ENCODE assay signal across 9 mouse cellular contexts in the genomic region with DNA sequence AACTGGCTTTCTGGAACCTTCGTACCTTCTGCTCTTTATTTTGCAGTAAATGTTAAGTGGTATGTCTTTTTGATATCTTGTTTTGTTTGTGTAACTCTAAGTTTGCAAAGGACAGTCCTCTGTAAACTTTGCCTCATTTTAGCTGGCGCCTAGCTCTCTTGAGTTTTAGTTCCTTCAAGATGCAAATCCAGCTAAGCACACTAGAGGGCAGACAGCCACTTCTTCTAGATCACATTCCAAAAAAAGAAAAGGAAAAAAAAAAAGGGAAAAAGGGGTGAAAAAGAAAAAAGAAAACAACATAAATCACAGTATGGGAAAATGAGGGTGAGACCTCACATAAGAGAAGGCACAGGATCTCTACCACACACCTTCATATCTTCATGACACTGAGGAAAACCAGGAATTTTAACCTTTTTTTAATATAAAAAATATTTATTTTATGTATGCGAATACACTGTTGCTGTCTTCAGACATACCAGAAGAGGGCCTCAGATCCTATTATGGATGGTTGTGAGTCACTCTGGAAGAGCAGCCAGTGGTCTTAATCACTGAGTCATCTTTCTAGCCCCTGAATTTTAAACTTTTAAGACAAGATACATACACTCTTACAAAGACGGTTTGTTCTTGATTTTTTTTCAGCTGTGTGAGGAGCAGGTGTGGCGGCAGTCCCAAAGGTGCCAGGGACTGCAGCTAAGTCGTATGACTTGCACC. TPM values are rescaled to one million over a fixed set of nuclear protein-coding genes. Genes with fewer than 3 reads are reported as not detected.
DNase-seq lines count a peak whose midpoint lies in the region; ATAC-seq and TF ChIP-seq lines count a peak whose summit lies in the region.
"Had no signal": no experiment of that assay in that cellular context is flagged by ENCODE, and none has a peak within 500 bp of the region (broad histone marks: within the 10 kb centered on the region; RNA-seq: fewer than 3 reads in every experiment).

No protein-coding gene starts in this region.

- intact Hi-C loops in left cerebral cortex, postnatal 14 days (cut with DNase I): loop anchor here (2.0 kb wide), 3 partner anchors 32 to 72 kb away; a partner anchor contains a TSS

- H3K4me2 ChIP-seq in heart, postnatal 0 days (ENCODE audit: low read depth, low read length): no peak overlapping the region
- no peak overlapping the region for H3K4me2 ChIP-seq in heart, embryonic 12.5 days
- H3K4me2 ChIP-seq: neural tube, embryonic 12.5 days had no signal

- H3K4me3 ChIP-seq in heart, postnatal 0 days (ENCODE audit: low read depth, low read length): no peak overlapping the region
- no peak overlapping the region for H3K4me3 ChIP-seq in heart, embryonic 12.5 days
- H3K4me3 ChIP-seq: neural tube, embryonic 12.5 days had no signal

- no peaks in the 10 kb centered on the region for H3K36me3 ChIP-seq in heart, postnatal 0 days (replicated peaks; ENCODE audit: control insufficient read depth, insufficient read depth, low read length)
- no peaks in the 10 kb centered on the region for H3K36me3 ChIP-seq in heart, embryonic 12.5 days
- H3K36me3 ChIP-seq: neural tube, embryonic 12.5 days had no signal

- peak; percentile 62 for DNase-seq in heart, postnatal 0 days (ENCODE audit: low spot score)
- peak; percentile 77 for DNase-seq in 3T3-L1 (ENCODE audit: low read depth, low spot score)
- DNase-seq in MN1 (ENCODE audit: low spot score): peak; percentile 82
- peak; percentile 78 for DNase-seq in embryo, embryonic 11 days
- DNase-seq in left cerebral cortex, postnatal 14 days (ENCODE audit: low spot score in 2 of 2): peak; percentile 73 to 78
- peak; percentile 16 to 18 for DNase-seq in right cerebral cortex, postnatal 36 days (ENCODE audit: low spot score in 2 of 2)

- H3K9ac ChIP-seq in heart, postnatal 0 days (replicated peaks; ENCODE audit: low read depth, low read length): no peak overlapping the region
- H3K9ac ChIP-seq in heart, embryonic 12.5 days: no peak overlapping the region
- H3K9ac ChIP-seq: neural tube, embryonic 12.5 days had no signal

- no peak for TF ChIP-seq EP300 in heart, postnatal 0 days (IDR thresholded peaks at IDR 0.05; ENCODE audit: low read depth)

- H3K27me3 ChIP-seq in heart, postnatal 0 days (ENCODE audit: control insufficient read depth, insufficient read depth, low read length): no peaks in the 10 kb centered on the region
- no peaks in the 10 kb centered on the region for H3K27me3 ChIP-seq in heart, embryonic 12.5 days (replicated peaks)
- H3K27me3 ChIP-seq: neural tube, embryonic 12.5 days had no signal

- H3K9me3 ChIP-seq in heart, postnatal 0 days (replicated peaks; ENCODE audit: control insufficient read depth, low read length): no peaks in the 10 kb centered on the region
- H3K9me3 ChIP-seq in heart, embryonic 12.5 days (replicated peaks): no peaks in the 10 kb centered on the region
- H3K9me3 ChIP-seq: neural tube, embryonic 12.5 days had no signal

- no peak for ATAC-seq in heart, postnatal 0 days (ENCODE audit: insufficient read depth, low read depth)
- no peak for ATAC-seq in heart, embryonic 12.5 days (ENCODE audit: insufficient number of reproducible peaks, low FRiP score)
- no peak for ATAC-seq in inflammation-experienced regulatory T-cells, adult 6 months

- WGBS in heart, postnatal 0 days: 49% methylated on average over 6 of the region's 6 CpGs
- 48% methylated on average over 6 of the region's 6 CpGs for WGBS in heart, embryonic 12.5 days

- TF ChIP-seq CTCF in heart, postnatal 0 days (IDR thresholded peaks at IDR 0.05; ENCODE audit: low read depth): peak; percentile 80

- H3K4me1 ChIP-seq in heart, postnatal 0 days (ENCODE audit: control insufficient read depth, insufficient read depth): peaks cover 21% of the 10 kb centered on the region
- peaks cover 24% of the 10 kb centered on the region for H3K4me1 ChIP-seq in heart, embryonic 12.5 days (replicated peaks)

- H3K27ac ChIP-seq in heart, postnatal 0 days (ENCODE audit: low read depth): peak overlapping the region; percentile 46; the same call in 1 of the 2 replicates
- H3K27ac ChIP-seq in heart, embryonic 12.5 days (ENCODE audit: poor library complexity, severe bottlenecking): no peak overlapping the region
- H3K27ac ChIP-seq: neural tube, embryonic 12.5 days had no signal

RNA-seq across cellular contexts. Expression of a gene that starts 32.9 kb away (rescaled TPM):
- 240 and 317 TPM in 2 replicates for total RNA-seq in heart, postnatal 0 days (2014; rRNA removed; ENCODE audit: low replicate concordance)
- polyA plus RNA-seq in heart, postnatal 0 days (2015; fragmentation: Nextera tagmentation; extraction: Ambion mirVana): 289 and 315 TPM in 2 replicates
- polyA plus RNA-seq in heart, embryonic 12.5 days (2016; fragmentation: Nextera tagmentation; extraction: Ambion mirVana): 474 and 476 TPM in 2 replicates
- total RNA-seq in left cerebral cortex, postnatal 14 days (2021): 10 to 100 TPM; 79.2 to 81.9 TPM
- polyA plus RNA-seq in inflammation-experienced regulatory T-cells, adult 6 months (2017; shearing (Covaris generic)): 100 to 1,000 TPM; 160 to 315 (median 162) TPM

Comparison
In these comparisons a context has a peak if more than half of its experiments do, and no peak if none do; other contexts are left out.
1. DNase-seq: peak in every context shown above with its lines; median percentile 82 in MN1; 78 in embryo, embryonic 11 days; 77 in 3T3-L1; 76 in left cerebral cortex, postnatal 14 days; 62 in heart, postnatal 0 days; 17 in right cerebral cortex, postnatal 36 days.